Mouse (Mus musculus) ES-E14 (cell line): Measurements from ENCODE around the gene Rbm38.

Experiments
- CHD2 ChIP-seq: IDR thresholded peaks from 2 replicates; pipeline ENCODE4 v1.6.1; 2014; ENCODE audit warnings: mild to moderate bottlenecking, low read depth, low read length, inconsistent platforms
- HCFC1 ChIP-seq: IDR thresholded peaks from 2 replicates; pipeline ENCODE4 v1.6.1; 2012; ENCODE audit warnings: low read length, inconsistent platforms, borderline replicate concordance; ENCODE audit not compliant: insufficient read depth
- MAFK ChIP-seq: IDR thresholded peaks from 2 replicates; pipeline ENCODE4 v1.6.1; 2014; ENCODE audit warnings: mild to moderate bottlenecking, low read depth, low read length, inconsistent platforms; ENCODE audit not compliant: insufficient read depth
- ZC3H11A ChIP-seq: IDR thresholded peaks from 2 replicates; pipeline ENCODE4 v1.6.1; 2012; ENCODE audit warnings: low read depth, mild to moderate bottlenecking, inconsistent platforms, low read length, borderline replicate concordance
- ZNF384 ChIP-seq: IDR thresholded peaks from 2 replicates; pipeline ENCODE4 v1.6.1; 2012; ENCODE audit warnings: low read depth, low read length, inconsistent platforms

DNA sequence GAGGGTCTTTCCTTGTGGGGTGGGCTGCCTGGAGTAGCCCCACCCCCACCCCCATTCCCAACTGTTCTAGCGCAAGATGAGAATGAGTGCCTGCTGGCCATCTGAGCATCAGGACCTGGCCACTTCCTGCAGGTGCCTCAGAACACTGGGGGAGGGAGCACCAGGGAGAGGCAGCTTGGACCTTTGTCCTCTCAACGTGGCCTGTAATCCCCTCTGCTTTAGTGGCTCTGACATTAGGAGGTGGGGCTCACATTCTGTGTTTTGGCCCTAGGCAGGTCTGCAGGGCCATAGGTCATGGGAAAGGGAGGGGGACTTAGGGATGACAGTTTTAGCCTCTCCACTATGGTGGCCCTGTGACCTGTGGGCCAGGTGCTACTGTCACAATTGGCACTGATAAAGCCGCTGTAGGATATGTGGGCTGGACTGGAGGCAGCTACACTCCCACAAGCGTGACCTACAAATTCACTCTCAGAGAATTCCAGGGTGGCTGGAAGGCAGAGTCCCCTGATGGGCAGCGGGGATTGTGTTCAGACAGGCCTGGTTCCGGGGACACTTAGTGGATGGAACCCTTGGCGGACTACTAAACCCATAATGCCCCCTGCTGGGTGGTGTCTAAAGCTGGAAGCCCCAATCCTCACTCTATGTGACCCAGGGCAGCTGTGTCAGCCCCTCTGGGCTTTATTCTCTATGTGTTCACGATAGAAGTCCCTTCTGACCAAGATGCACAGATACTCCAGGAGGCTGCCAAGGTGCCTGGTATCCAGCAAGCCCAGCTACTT, 30.5 kb downstream of the Rbm38 start:
- no peak for TF ChIP-seq MAFK
- TF ChIP-seq HCFC1: no peak
- no peak for TF ChIP-seq ZC3H11A
- TF ChIP-seq CHD2: no peak
- TF ChIP-seq ZNF384: no peak
